Mouse (Mus musculus): ENCODE data around the gene C1qtnf7.

DNA sequence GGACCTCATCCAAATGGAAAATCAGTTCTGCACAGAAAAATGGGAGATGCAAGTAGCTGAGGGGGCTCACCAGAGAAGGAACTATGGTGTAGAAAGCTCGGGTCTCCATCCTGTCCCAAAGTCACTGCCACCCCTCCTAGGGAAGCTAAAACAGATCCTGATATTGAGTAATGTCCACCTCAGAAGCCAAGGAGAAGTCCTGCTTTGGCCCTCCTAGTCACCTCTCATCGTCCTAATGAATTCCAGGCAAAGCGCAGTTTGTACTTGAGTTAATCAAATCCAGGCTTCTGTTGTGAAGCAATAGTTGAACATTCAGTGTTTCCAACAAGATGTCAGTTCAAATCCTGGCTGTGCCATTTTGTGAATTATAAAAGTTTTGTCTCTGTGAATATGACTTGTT lies 87.2 kb downstream of the C1qtnf7 start:
- TF ChIP-seq CTCF (IDR thresholded peaks at IDR 0.05; ENCODE audit: low read depth, low read length) = no peak
- TF ChIP-seq POLR2A (IDR thresholded peaks at IDR 0.05; ENCODE audit: extremely low read depth, insufficient read depth, low read length) = no peak
